Mouse (Mus musculus) liver, embryonic 15.5 days (tissue): ENCODE measurements around the gene Sstr4. TPM values are rescaled to one million over a fixed set of nuclear protein-coding genes. Genes with fewer than 3 reads are reported as not detected.

Experiments used
- ATAC-seq: fragments of 200-750 bp; cut with Nextera tagmentation; 2 replicates; pipeline ENCODE4 v1.8.0; 2017; ENCODE audit warnings: moderate number of reproducible peaks, mild to moderate bottlenecking, moderate library complexity; ENCODE audit not compliant: insufficient read depth
- H3K27ac ChIP-seq: fragments of 300-500 bp; sonication (generic); replicated peaks from 2 replicates; pipeline ENCODE4 v1.5.1; 2015; ENCODE audit warnings: mild to moderate bottlenecking, inconsistent platforms
- H3K27me3 ChIP-seq: fragments of 300-500 bp; sonication (generic); 2 replicates; pipeline ENCODE4 v1.6.1; 2015; ENCODE audit warnings: mild to moderate bottlenecking, inconsistent platforms
- H3K36me3 ChIP-seq: fragments of 300-500 bp; sonication (generic); replicated peaks from 2 replicates; pipeline ENCODE4 v1.6.1; 2015; ENCODE audit warnings: moderate library complexity, mild to moderate bottlenecking, inconsistent platforms
- H3K4me1 ChIP-seq: fragments of 300-500 bp; sonication (generic); replicated peaks from 2 replicates; pipeline ENCODE4 v1.6.1; 2015; ENCODE audit warnings: inconsistent platforms
- H3K4me2 ChIP-seq: fragments of 300-500 bp; sonication (generic); 2 replicates; pipeline ENCODE4 v1.6.1; 2015; ENCODE audit warnings: moderate library complexity, mild to moderate bottlenecking, inconsistent platforms
- H3K4me3 ChIP-seq: fragments of 300-500 bp; sonication (generic); replicated peaks from 2 replicates; pipeline ENCODE4 v1.5.1; 2015; ENCODE audit warnings: mild to moderate bottlenecking, inconsistent platforms
- H3K9ac ChIP-seq: fragments of 300-500 bp; sonication (generic); 2 replicates; pipeline ENCODE4 v1.6.1; 2015; ENCODE audit warnings: moderate library complexity, mild to moderate bottlenecking, inconsistent platforms
- H3K9me3 ChIP-seq: fragments of 300-500 bp; sonication (generic); replicated peaks from 2 replicates; pipeline ENCODE4 v1.6.1; 2016; ENCODE audit warnings: inconsistent platforms
- WGBS: fragments of 180-500 bp; shearing (Covaris S2); methylation state at CpG from one replicate; pipeline ENCODE4 v1.1.7; 2015; ENCODE audit warnings: mixed read lengths; ENCODE audit not compliant: insufficient replicate concordance; 5-methylcytosine and 5-hydroxymethylcytosine counted together
- polyA plus RNA-seq: library from polyadenylated mRNA; unstranded; fragments of >200 nt; fragmentation: Nextera tagmentation; extraction: Ambion mirVana; gene quantifications from 2 replicates; pipeline ENCODE4 v1.2.1, GENCODE M21; 2015

Gene Sstr4
- polyA plus RNA-seq, 1 experiment from 2014 or later, result not detected

- Histone ChIP-seq H3K4me3 (no peak overlapping the region), H3K36me3 (no peaks in the 10 kb centered on the region), H3K9ac (no peak overlapping the region), H3K4me1 (peaks cover 10% of the 10 kb centered on the region; the same call in 1 of the 2 replicates), H3K27me3 (peaks cover 36% of the 10 kb centered on the region), H3K4me2 (no peak overlapping the region), H3K9me3 (no peaks in the 10 kb centered on the region), H3K27ac (no peak overlapping the region)
- no peak for ATAC-seq
- WGBS, result 12% methylated on average over 11 of the region's 11 CpGs
These were observed 2.1 kb downstream of the Sstr4 start for GRCm38 (mm10) chr2:148397015-148397783.

- no peak overlapping the region for H3K9ac ChIP-seq
- peaks cover 36% of the 10 kb centered on the region for H3K27me3 ChIP-seq
- no peak overlapping the region for H3K27ac ChIP-seq
- no peak for ATAC-seq
- WGBS, result 53% methylated on average over 1 of the region's 1 CpGs
- H3K4me1 ChIP-seq, result peaks cover 10% of the 10 kb centered on the region; the same call in 1 of the 2 replicates
- no peak overlapping the region for H3K4me3 ChIP-seq
- no peaks in the 10 kb centered on the region for H3K9me3 ChIP-seq
- no peak overlapping the region for H3K4me2 ChIP-seq
- H3K36me3 ChIP-seq, result no peaks in the 10 kb centered on the region
These were observed 2.6 kb downstream of the Sstr4 start for GRCm38 (mm10) chr2:148397784-148398100.

GRCm38 (mm10) chr2:148398901-148399685, 3.9 kb downstream of the Sstr4 start:
- no peaks in the 10 kb centered on the region for H3K36me3 ChIP-seq
- ATAC-seq, result no peak
- WGBS, result 64% methylated on average over 5 of the region's 5 CpGs

GRCm38 (mm10) chr2:148402227-148402626, 7.1 kb downstream of the Sstr4 start:
- no peak overlapping the region for H3K27ac ChIP-seq
- H3K9ac ChIP-seq, result no peak overlapping the region
- no peak overlapping the region for H3K4me2 ChIP-seq
- H3K36me3 ChIP-seq, result no peaks in the 10 kb centered on the region
- H3K4me3 ChIP-seq, result no peak overlapping the region
- no peaks in the 10 kb centered on the region for H3K9me3 ChIP-seq
- H3K4me1 ChIP-seq, result peaks cover 8% of the 10 kb centered on the region
- ATAC-seq, result no peak
- H3K27me3 ChIP-seq, result peaks cover 26% of the 10 kb centered on the region
- 50% methylated on average over 1 of the region's 1 CpGs for WGBS

More at GRCm38 (mm10) chr2:148398901-148399685, 3.9 kb downstream of the Sstr4 start:
- Histone ChIP-seq H3K9me3 (no peaks in the 10 kb centered on the region), H3K9ac (no peak overlapping the region), H3K4me1 (peaks cover 6% of the 10 kb centered on the region; the same call in 1 of the 2 replicates), H3K4me3 (no peak overlapping the region), H3K27me3 (peaks cover 34% of the 10 kb centered on the region), H3K4me2 (no peak overlapping the region), H3K27ac (no peak overlapping the region)

- Histone ChIP-seq H3K4me1 (peaks cover 24% of the 10 kb centered on the region), H3K4me3 (no peak overlapping the region), H3K27ac (no peak overlapping the region), H3K9ac (no peak overlapping the region), H3K4me2 (no peak overlapping the region), H3K9me3 (no peaks in the 10 kb centered on the region), H3K27me3 (peaks cover 36% of the 10 kb centered on the region), H3K36me3 (no peaks in the 10 kb centered on the region)
- no peak for ATAC-seq
- WGBS, result 54% methylated on average over 5 of the region's 5 CpGs
These were observed 9.8 kb downstream of the Sstr4 start for GRCm38 (mm10) chr2:148404906-148405305.

GRCm38 (mm10) chr2:148406160-148406970, 11.2 kb downstream of the Sstr4 start:
- Histone ChIP-seq H3K9me3 (no peaks in the 10 kb centered on the region), H3K4me1 (peaks cover 24% of the 10 kb centered on the region), H3K36me3 (no peaks in the 10 kb centered on the region), H3K27me3 (peaks cover 36% of the 10 kb centered on the region), H3K4me3 (peak overlapping the region; percentile 43), H3K27ac (no peak overlapping the region), H3K9ac (no peak overlapping the region), H3K4me2 (peak overlapping the region; percentile 61)
- 9% methylated on average over 34 of the region's 34 CpGs for WGBS
- no peak for ATAC-seq

GRCm38 (mm10) chr2:148406971-148407869, 12.1 kb downstream of the Sstr4 start:
- peak overlapping the region; percentile 61 for H3K4me2 ChIP-seq
- H3K4me3 ChIP-seq, result peak overlapping the region; percentile 43
- H3K27ac ChIP-seq, result 0 out of 2 replicates have a peak overlapping the region, but pooled peaks have one; percentile 24
- peak; percentile 19; the same call in 1 of the 2 replicates for ATAC-seq
- peak overlapping the region; percentile 21; the same call in 1 of the 2 replicates for H3K9ac ChIP-seq
- WGBS, result 3% methylated on average over 55 of the region's 55 CpGs
- no peaks in the 10 kb centered on the region for H3K36me3 ChIP-seq
- H3K27me3 ChIP-seq, result peaks cover 36% of the 10 kb centered on the region
- no peaks in the 10 kb centered on the region for H3K9me3 ChIP-seq
- H3K4me1 ChIP-seq, result peaks cover 24% of the 10 kb centered on the region

- Histone ChIP-seq H3K36me3 (no peaks in the 10 kb centered on the region), H3K4me2 (peak within 1 kb of the TSS; percentile 61), H3K27ac (peak within 1 kb of the TSS; percentile 24; the same call in 1 of the 2 replicates), H3K9me3 (no peaks in the 10 kb centered on the region), H3K4me1 (peaks cover 24% of the 10 kb centered on the region), H3K27me3 (peaks cover 36% of the 10 kb centered on the region), H3K4me3 (peak within 1 kb of the TSS; percentile 43), H3K9ac (peak within 1 kb of the TSS; percentile 21; the same call in 1 of the 2 replicates)
- 1% methylated on average over 35 of the region's 35 CpGs for WGBS
- peak; percentile 71 for ATAC-seq
These were observed 13.0 kb downstream of the Sstr4 start, which contains the start of gene Thbd for GRCm38 (mm10) chr2:148407870-148408760. Thbd (minus strand) TSS chr2:148408188.

GRCm38 (mm10) chr2:148408761-148409120, 13.6 kb downstream of the Sstr4 start:
- Histone ChIP-seq H3K4me3 (no peak overlapping the region), H3K4me1 (peaks cover 24% of the 10 kb centered on the region), H3K9me3 (no peaks in the 10 kb centered on the region), H3K36me3 (no peaks in the 10 kb centered on the region), H3K4me2 (peak overlapping the region; percentile 61), H3K27ac (no peak overlapping the region; the same call in 1 of the 2 replicates), H3K9ac (no peak overlapping the region), H3K27me3 (peaks cover 36% of the 10 kb centered on the region)
- ATAC-seq, result no peak
- 10% methylated on average over 6 of the region's 6 CpGs for WGBS
